Mouse (Mus musculus): ENCODE measurements at regions not wholly inside any gene's neighbourhood (a gene's known extent, or its start where the extent isn't known, plus 50 kb on each side); places are given as distances from the start of the nearest gene placed in this dataset.

- TF ChIP-seq CTCF (IDR thresholded peaks at IDR 0.05; ENCODE audit: control insufficient read depth, insufficient read depth, low read length) (no peak), POLR2A (IDR thresholded peaks at IDR 0.05; ENCODE audit: borderline replicate concordance, control insufficient read depth, low read depth, low read length) (no peak)
Measured at GRCm38 (mm10) chr8:126664891-126665290, 71.1 kb upstream of the Irf2bp2 start.

Measured in bone marrow, adult 2 months (tissue).